Mouse (Mus musculus) E14TG2a.4 (cell line): ENCODE measurements around the gene Cacna1d.

Experiments used
- CTCF ChIP-seq: conservative IDR thresholded peaks from 2 replicates; pipeline ENCODE4 v1.5.1; 2014; ENCODE audit warnings: low read length
- NANOG ChIP-seq: IDR thresholded peaks from 2 replicates; pipeline ENCODE4 v1.6.1; 2014; ENCODE audit warnings: borderline replicate concordance, low read length, mixed read lengths
- POU5F1 ChIP-seq: IDR thresholded peaks from 2 replicates; pipeline ENCODE4 v1.6.1; 2014; ENCODE audit warnings: low read length, borderline replicate concordance

GRCm38 (mm10) chr14:30135351-30135750, 355.9 kb downstream of the Cacna1d start:
- TF ChIP-seq CTCF: no peak
- TF ChIP-seq POU5F1: no peak
- no peak for TF ChIP-seq NANOG
